Mouse (Mus musculus) midbrain, embryonic 11.5 days (tissue): ENCODE data around the gene Pla2g4c. TPM values are rescaled to one million over a fixed set of nuclear protein-coding genes. Genes with fewer than 3 reads are reported as not detected.

Experiments
- ATAC-seq: fragments of 200-750 bp; cut with Nextera tagmentation; 2 replicates; pipeline ENCODE4 v1.8.0; 2017; ENCODE audit warnings: moderate TSS enrichment, moderate library complexity; ENCODE audit not compliant: low FRiP score
- DNase-seq: peaks from one replicate; pipeline ENCODE4 v3.0.0; 2015; ENCODE audit warnings: low spot score; ENCODE audit errors: missing footprints
- H3K27ac ChIP-seq: fragments of 300-500 bp; sonication (generic); 2 replicates; pipeline ENCODE4 v1.5.1; 2014; ENCODE audit warnings: low read depth, low read length
- H3K27me3 ChIP-seq: fragments of 300-500 bp; sonication (generic); 2 replicates; pipeline ENCODE4 v1.6.1; 2014; ENCODE audit warnings: mild to moderate bottlenecking, low read length, moderate library complexity, mixed read lengths; ENCODE audit not compliant: control insufficient read depth, insufficient read depth
- H3K36me3 ChIP-seq: fragments of 300-500 bp; sonication (generic); 2 replicates; pipeline ENCODE4 v1.6.1; 2014; ENCODE audit warnings: mild to moderate bottlenecking, low read length, moderate library complexity, mixed read lengths; ENCODE audit not compliant: control insufficient read depth, insufficient read depth
- H3K4me1 ChIP-seq: fragments of 300-500 bp; sonication (generic); 2 replicates; pipeline ENCODE4 v1.6.1; 2014; ENCODE audit warnings: low read length; ENCODE audit not compliant: control insufficient read depth, insufficient read depth
- H3K4me2 ChIP-seq: fragments of 300-500 bp; sonication (generic); 2 replicates; pipeline ENCODE4 v1.6.1; 2014; ENCODE audit warnings: mild to moderate bottlenecking, moderate library complexity
- H3K4me3 ChIP-seq: fragments of 300-500 bp; sonication (generic); 2 replicates; pipeline ENCODE4 v1.5.1; 2014; ENCODE audit warnings: low read depth, low read length
- H3K9ac ChIP-seq: fragments of 300-500 bp; sonication (generic); 2 replicates; pipeline ENCODE4 v1.6.1; 2014; ENCODE audit warnings: low read length
- H3K9me3 ChIP-seq: fragments of 300-500 bp; sonication (generic); 2 replicates; pipeline ENCODE4 v1.6.1; 2016; ENCODE audit warnings: low read length; ENCODE audit not compliant: control insufficient read depth
- WGBS: fragments of 180-500 bp; shearing (Covaris S2); extraction: QIAGEN DNeasy Blood & Tissue Kit; methylation state at CpG from one replicate; pipeline ENCODE4 v1.1.7; 2014; 5-methylcytosine and 5-hydroxymethylcytosine counted together
- polyA plus RNA-seq: library from polyadenylated mRNA; unstranded; fragments of >200 nt; fragmentation: Nextera tagmentation; extraction: Ambion mirVana; gene quantifications from 2 replicates; pipeline ENCODE4 v1.2.1, GENCODE M21; 2014

Gene Pla2g4c
- polyA plus RNA-seq, 1 experiment from 2014 or later = 1.4 TPM

DNA sequence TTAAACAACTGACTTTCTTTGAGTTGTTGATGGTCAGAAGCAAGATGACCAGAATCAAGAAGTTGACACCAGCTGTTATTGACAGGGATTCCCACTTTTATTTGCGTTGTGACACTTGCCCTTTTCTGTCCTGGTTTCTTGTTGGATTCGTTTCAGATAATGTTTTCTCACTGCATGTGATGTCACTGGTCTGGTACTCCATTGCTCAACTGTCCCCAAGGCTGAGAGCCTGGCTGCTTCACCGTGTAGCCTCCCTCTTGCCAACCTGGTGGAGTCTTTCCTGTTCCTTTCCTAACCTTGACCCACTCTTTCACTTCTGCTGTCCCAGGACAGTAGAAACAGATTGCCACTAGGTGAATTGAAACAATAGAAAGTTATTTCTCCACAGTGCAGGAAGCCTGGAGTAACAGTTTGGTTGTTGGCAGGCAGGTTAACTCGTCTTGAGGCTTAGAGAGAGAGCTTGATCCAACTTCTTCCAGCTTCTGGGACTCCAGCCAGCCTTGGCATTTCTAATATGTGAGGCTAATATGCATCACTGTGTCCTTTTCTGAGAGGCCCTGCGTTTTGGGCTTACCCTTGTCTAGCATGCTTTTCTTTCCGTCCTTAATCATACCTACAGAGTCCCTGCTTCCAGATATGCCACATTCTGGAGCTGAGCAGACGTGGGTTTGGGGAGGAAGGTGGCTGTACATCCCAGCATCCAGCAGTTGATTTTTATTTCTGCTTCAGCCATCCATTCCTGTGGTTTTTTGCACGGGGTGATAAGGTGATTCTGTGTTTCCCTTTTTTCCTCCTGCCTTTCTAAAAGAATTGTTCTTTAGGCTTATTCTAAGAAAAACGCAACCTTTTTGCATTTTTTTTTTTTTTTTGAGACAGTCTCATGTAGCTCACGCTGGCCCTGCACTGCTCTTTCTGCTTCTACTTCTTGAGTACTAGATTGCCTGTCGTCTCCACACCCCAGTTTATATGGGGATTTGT lies 30.3 kb upstream of the Pla2g4c start:
- no peaks in the 10 kb centered on the region for H3K9me3 ChIP-seq
- no peaks in the 10 kb centered on the region for H3K4me1 ChIP-seq
- no peak overlapping the region for H3K27ac ChIP-seq
- H3K27me3 ChIP-seq = no peaks in the 10 kb centered on the region
- H3K4me3 ChIP-seq = no peak overlapping the region
- H3K36me3 ChIP-seq = peaks cover 40% of the 10 kb centered on the region
- 89% methylated on average over 11 of the region's 11 CpGs for WGBS
- no peak overlapping the region for H3K9ac ChIP-seq
- no peak for ATAC-seq
- no peak overlapping the region for H3K4me2 ChIP-seq
- DNase-seq = no peak

DNA sequence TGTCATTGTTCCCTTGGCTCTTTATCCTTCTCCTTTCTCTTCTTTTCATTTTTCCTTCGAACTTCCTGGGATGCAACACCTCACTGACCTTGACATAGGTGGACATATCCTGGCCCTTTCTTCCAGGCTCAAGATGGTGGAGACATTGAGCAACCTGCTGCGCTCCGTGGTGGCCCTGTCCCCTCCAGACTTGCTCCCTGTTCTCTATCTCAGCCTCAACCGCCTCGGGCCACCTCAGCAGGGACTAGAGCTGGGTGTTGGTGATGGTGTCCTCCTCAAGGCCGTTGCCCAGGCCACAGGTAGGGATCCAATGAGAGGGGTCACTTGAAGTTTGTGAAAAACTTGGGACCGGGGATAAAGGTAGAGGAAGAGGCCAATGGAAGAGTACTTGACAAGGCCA lies 29.2 kb upstream of the Pla2g4c start:
- WGBS = 93% methylated on average over 7 of the region's 7 CpGs
- ATAC-seq = no peak
- no peak for DNase-seq
- peaks cover 41% of the 10 kb centered on the region for H3K36me3 ChIP-seq
- H3K4me2 ChIP-seq = no peak overlapping the region
- no peaks in the 10 kb centered on the region for H3K27me3 ChIP-seq
- H3K27ac ChIP-seq = no peak overlapping the region
- no peak overlapping the region for H3K4me3 ChIP-seq
- no peaks in the 10 kb centered on the region for H3K9me3 ChIP-seq
- no peaks in the 10 kb centered on the region for H3K4me1 ChIP-seq
- H3K9ac ChIP-seq = no peak overlapping the region

DNA sequence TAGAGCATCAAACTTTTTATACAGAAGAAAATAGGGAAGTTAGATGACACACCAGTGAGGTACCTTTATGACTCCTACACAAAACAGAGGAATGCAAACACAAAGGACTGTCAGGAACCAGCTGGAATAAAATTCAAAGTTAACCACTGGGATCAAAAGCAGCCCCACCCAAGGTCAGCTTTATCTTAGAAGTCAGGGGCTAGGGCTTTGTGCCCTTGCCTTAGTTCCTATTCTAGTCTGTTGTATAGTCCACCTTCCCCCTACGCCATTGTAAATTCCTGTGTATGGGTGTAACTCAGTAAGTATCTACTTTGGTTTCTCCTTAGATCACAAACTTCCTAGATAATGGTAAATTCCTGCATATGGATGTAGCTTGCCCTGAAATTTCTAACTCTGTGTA lies 26.8 kb upstream of the Pla2g4c start:
- DNase-seq (no peak), ATAC-seq (no peak)
- Histone ChIP-seq H3K27ac (no peak overlapping the region), H3K4me3 (no peak overlapping the region), H3K4me1 (no peaks in the 10 kb centered on the region), H3K36me3 (peaks cover 37% of the 10 kb centered on the region), H3K4me2 (no peak overlapping the region), H3K27me3 (no peaks in the 10 kb centered on the region), H3K9ac (no peak overlapping the region), H3K9me3 (no peaks in the 10 kb centered on the region)
- 85% methylated on average over 1 of the region's 1 CpGs for WGBS

DNA sequence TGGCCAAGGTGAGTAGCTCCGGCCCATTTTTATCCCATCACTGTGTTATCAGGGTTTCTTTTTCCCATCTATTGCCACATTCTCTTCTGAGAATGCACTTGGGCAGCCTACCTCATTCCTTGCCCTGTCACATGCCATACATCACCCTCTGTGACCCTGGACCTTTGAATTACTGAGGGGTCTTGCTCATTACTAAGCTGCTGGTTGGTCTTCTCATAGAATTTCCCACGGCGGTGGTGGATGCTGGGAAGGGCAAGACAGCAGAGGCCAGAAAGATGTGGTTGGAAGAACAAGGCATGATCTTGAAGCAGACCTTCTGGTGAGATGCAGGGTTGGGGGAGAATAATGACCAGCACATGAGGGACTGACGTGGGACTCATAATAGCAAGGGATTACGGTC lies 25.6 kb upstream of the Pla2g4c start:
- no peaks in the 10 kb centered on the region for H3K27me3 ChIP-seq
- no peak overlapping the region for H3K4me2 ChIP-seq
- 91% methylated on average over 5 of the region's 5 CpGs for WGBS
- DNase-seq (no peak), ATAC-seq (no peak)
- peaks cover 40% of the 10 kb centered on the region for H3K36me3 ChIP-seq
- no peaks in the 10 kb centered on the region for H3K4me1 ChIP-seq
- H3K9me3 ChIP-seq = no peaks in the 10 kb centered on the region
- H3K27ac ChIP-seq = no peak overlapping the region
- no peak overlapping the region for H3K9ac ChIP-seq
- H3K4me3 ChIP-seq = no peak overlapping the region

DNA sequence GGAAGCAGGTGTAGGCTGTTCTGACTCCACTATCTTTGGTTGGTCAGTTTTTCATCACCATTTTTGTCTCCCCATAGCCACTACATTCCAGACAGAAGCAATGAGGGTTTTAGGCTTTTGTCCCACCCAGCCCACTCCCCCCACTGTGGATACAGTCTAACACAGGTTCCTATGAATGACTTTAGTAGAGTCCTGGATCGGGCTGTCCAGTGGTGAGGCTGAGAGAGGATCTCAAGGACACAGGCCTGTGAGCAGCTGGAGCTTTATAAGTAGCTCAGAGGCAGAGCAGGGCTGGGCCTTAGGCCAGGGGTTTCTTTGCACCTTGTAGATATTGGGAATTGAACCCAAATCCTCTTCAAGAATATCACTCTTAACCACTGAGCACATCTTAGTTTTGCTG lies 22.8 kb upstream of the Pla2g4c start:
- no peaks in the 10 kb centered on the region for H3K9me3 ChIP-seq
- H3K9ac ChIP-seq = no peak overlapping the region
- no peaks in the 10 kb centered on the region for H3K27me3 ChIP-seq
- DNase-seq = no peak
- no peaks in the 10 kb centered on the region for H3K4me1 ChIP-seq
- H3K4me2 ChIP-seq = no peak overlapping the region
- ATAC-seq = no peak
- 88% methylated on average over 1 of the region's 1 CpGs for WGBS
- H3K36me3 ChIP-seq = peaks cover 35% of the 10 kb centered on the region
- H3K27ac ChIP-seq = no peak overlapping the region
- no peak overlapping the region for H3K4me3 ChIP-seq

DNA sequence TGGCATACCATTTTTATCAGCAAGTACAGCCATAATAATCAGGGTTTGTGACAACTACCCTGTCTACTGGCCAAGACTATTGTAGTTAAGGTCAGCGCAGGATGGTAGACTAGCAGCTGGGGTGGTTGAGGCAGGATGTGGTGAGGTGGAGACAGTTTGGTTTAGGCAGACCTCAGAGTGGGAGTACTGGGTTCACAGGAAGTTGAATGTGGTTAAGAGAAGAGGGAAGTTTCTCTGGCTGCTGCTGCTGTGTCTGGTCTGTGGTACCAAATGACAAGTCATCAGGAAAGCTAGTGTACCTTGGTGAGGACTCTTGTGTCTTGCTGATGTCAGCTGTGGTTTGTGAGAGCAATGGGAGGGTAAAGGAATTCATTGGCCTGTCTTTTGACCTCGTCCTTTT lies 21.7 kb upstream of the Pla2g4c start:
- H3K4me1 ChIP-seq = no peaks in the 10 kb centered on the region
- no peaks in the 10 kb centered on the region for H3K27me3 ChIP-seq
- no peak for DNase-seq
- ATAC-seq = no peak
- no peaks in the 10 kb centered on the region for H3K9me3 ChIP-seq
- WGBS = 83% methylated on average over 2 of the region's 2 CpGs
- H3K27ac ChIP-seq = no peak overlapping the region
- peaks cover 37% of the 10 kb centered on the region for H3K36me3 ChIP-seq
- no peak overlapping the region for H3K9ac ChIP-seq
- H3K4me3 ChIP-seq = no peak overlapping the region
- no peak overlapping the region for H3K4me2 ChIP-seq

GRCm38 (mm10) chr7:13303372-13303771 lies 21.1 kb upstream of the Pla2g4c start:
- Histone ChIP-seq H3K4me2 (no peak overlapping the region), H3K9me3 (no peaks in the 10 kb centered on the region), H3K27ac (no peak overlapping the region), H3K9ac (no peak overlapping the region), H3K4me3 (no peak overlapping the region), H3K27me3 (no peaks in the 10 kb centered on the region), H3K4me1 (no peaks in the 10 kb centered on the region), H3K36me3 (peaks cover 39% of the 10 kb centered on the region)
- DNase-seq = no peak
- no peak for ATAC-seq

- Histone ChIP-seq H3K4me3 (no peak overlapping the region), H3K9me3 (no peaks in the 10 kb centered on the region), H3K36me3 (peaks cover 22% of the 10 kb centered on the region), H3K27ac (no peak overlapping the region), H3K4me1 (no peaks in the 10 kb centered on the region), H3K27me3 (no peaks in the 10 kb centered on the region), H3K9ac (no peak overlapping the region), H3K4me2 (no peak overlapping the region)
- DNase-seq (peak; percentile 54), ATAC-seq (no peak)
- WGBS = 94% methylated on average over 2 of the region's 2 CpGs
These were observed 15.0 kb upstream of the Pla2g4c start for GRCm38 (mm10) chr7:13309407-13309806.

GRCm38 (mm10) chr7:13310493-13311199 lies 13.8 kb upstream of the Pla2g4c start:
- Histone ChIP-seq H3K4me3 (no peak overlapping the region), H3K9ac (no peak overlapping the region), H3K4me2 (no peak overlapping the region), H3K36me3 (peaks cover 22% of the 10 kb centered on the region), H3K27ac (no peak overlapping the region), H3K9me3 (no peaks in the 10 kb centered on the region), H3K27me3 (no peaks in the 10 kb centered on the region), H3K4me1 (no peaks in the 10 kb centered on the region)
- ATAC-seq = no peak
- 96% methylated on average over 6 of the region's 6 CpGs for WGBS
- no peak for DNase-seq
